Mouse (Mus musculus) liver, embryonic 11.5 days (tissue): ENCODE data around the gene Insm2. TPM values are rescaled to one million over a fixed set of nuclear protein-coding genes. Genes with fewer than 3 reads are reported as not detected.
"Not testable (repeated sequence)": the region's sequence is repeated elsewhere in the genome, so short reads cannot be mapped to it uniquely, and the experiment has no call there.

ENCODE experiments used
- ATAC-seq: fragments of 200-750 bp; cut with Nextera tagmentation; replicated peaks from 2 replicates; pipeline ENCODE4 v1.8.0; 2017; ENCODE audit warnings: moderate number of reproducible peaks, mild to moderate bottlenecking, moderate TSS enrichment, moderate library complexity; ENCODE audit not compliant: low FRiP score
- DNase-seq: peaks from one replicate; pipeline ENCODE4 v3.0.0-alpha.2; 2017; ENCODE audit warnings: low spot score
- H3K27ac ChIP-seq: fragments of 300-500 bp; sonication (generic); 2 replicates; pipeline ENCODE4 v1.5.1; 2014; ENCODE audit warnings: mild to moderate bottlenecking, low read depth, low read length, control low read depth
- H3K27me3 ChIP-seq: fragments of 300-500 bp; sonication (generic); replicated peaks from 2 replicates; pipeline ENCODE4 v1.6.1; 2014; ENCODE audit warnings: low read length, mixed read lengths; ENCODE audit not compliant: control insufficient read depth, insufficient read depth
- H3K36me3 ChIP-seq: fragments of 300-500 bp; sonication (generic); 2 replicates; pipeline ENCODE4 v1.6.1; 2014; ENCODE audit warnings: mild to moderate bottlenecking, low read length, moderate library complexity, mixed read lengths; ENCODE audit not compliant: control insufficient read depth, insufficient read depth
- H3K4me1 ChIP-seq: fragments of 300-500 bp; sonication (generic); replicated peaks from 2 replicates; pipeline ENCODE4 v1.6.1; 2014; ENCODE audit warnings: low read length, mixed read lengths; ENCODE audit not compliant: control insufficient read depth, insufficient read depth
- H3K4me2 ChIP-seq: fragments of 300-500 bp; sonication (generic); 2 replicates; pipeline ENCODE4 v1.6.1; 2014; ENCODE audit warnings: mild to moderate bottlenecking, control low read depth, moderate library complexity
- H3K4me3 ChIP-seq: fragments of 300-500 bp; sonication (generic); 2 replicates; pipeline ENCODE4 v1.5.1; 2014; ENCODE audit warnings: low read depth, low read length, control low read depth
- H3K9ac ChIP-seq: fragments of 300-500 bp; sonication (generic); 2 replicates; pipeline ENCODE4 v1.6.1; 2014; ENCODE audit warnings: low read depth, low read length, control low read depth
- H3K9me3 ChIP-seq: fragments of 300-500 bp; sonication (generic); 2 replicates; pipeline ENCODE4 v1.6.1; 2016; ENCODE audit warnings: low read length, inconsistent platforms, mixed read lengths; ENCODE audit not compliant: control insufficient read depth
- WGBS: fragments of 180-500 bp; shearing (Covaris S2); extraction: QIAGEN DNeasy Blood & Tissue Kit; methylation state at CpG from one replicate; pipeline ENCODE4 v1.1.7; 2014; 5-methylcytosine and 5-hydroxymethylcytosine counted together
- polyA plus RNA-seq: library from polyadenylated mRNA; unstranded; fragments of >200 nt; fragmentation: Nextera tagmentation; extraction: Ambion mirVana; gene quantifications from 2 replicates; pipeline ENCODE4 v1.2.1, GENCODE M21; 2014

Gene Insm2
- polyA plus RNA-seq, 1 experiment from 2014 or later: 0.05 TPM

- DNase-seq, H3K4me1 ChIP-seq, H3K9me3 ChIP-seq, H3K36me3 ChIP-seq, H3K27ac ChIP-seq, H3K4me2 ChIP-seq, ATAC-seq, H3K27me3 ChIP-seq, H3K9ac ChIP-seq, H3K4me3 ChIP-seq: not testable (repeated sequence)
- 55% methylated on average over 9 of the region's 9 CpGs for WGBS
Measured at GRCm38 (mm10) chr12:55586936-55587335, 12.3 kb upstream of the Insm2 start.

GRCm38 (mm10) chr12:55598537-55598886 lies 715 bp upstream of the Insm2 start:
- peak overlapping the region; percentile 89 for H3K4me2 ChIP-seq

GRCm38 (mm10) chr12:55599639-55600502 lies 644 bp downstream of the Insm2 start:
- Histone ChIP-seq H3K4me3 (peak overlapping the region; percentile 52), H3K4me2 (peak overlapping the region; percentile 89), H3K27me3 (peaks cover 47% of the 10 kb centered on the region), H3K9ac (no peak overlapping the region), H3K36me3 (no peaks in the 10 kb centered on the region), H3K27ac (no peak overlapping the region), H3K9me3 (no peaks in the 10 kb centered on the region), H3K4me1 (peaks cover 12% of the 10 kb centered on the region)
- WGBS: 2% methylated on average over 102 of the region's 109 CpGs
- ATAC-seq (peak; percentile 78), DNase-seq (peak; percentile 85)

More at GRCm38 (mm10) chr12:55598537-55598886, 715 bp upstream of the Insm2 start:
- H3K27ac ChIP-seq: no peak overlapping the region
- peaks cover 47% of the 10 kb centered on the region for H3K27me3 ChIP-seq
- H3K9me3 ChIP-seq: no peaks in the 10 kb centered on the region
- H3K9ac ChIP-seq: no peak overlapping the region
- no peaks in the 10 kb centered on the region for H3K36me3 ChIP-seq
- 8% methylated on average over 7 of the region's 7 CpGs for whole genome bisulfite sequencing
- peak overlapping the region; percentile 52 for H3K4me3 ChIP-seq
- DNase-seq (no peak), ATAC-seq (no peak)
- peaks cover 12% of the 10 kb centered on the region for H3K4me1 ChIP-seq

- Histone ChIP-seq H3K27ac (no peak overlapping the region), H3K4me3 (peak overlapping the region; percentile 52; the same call in 1 of the 2 replicates)
- peak; percentile 37; the same call in 1 of the 2 replicates for ATAC-seq
Measured at GRCm38 (mm10) chr12:55600503-55600994, 1.3 kb downstream of the Insm2 start.

GRCm38 (mm10) chr12:55604411-55604810 lies 5.2 kb downstream of the Insm2 start:
- Histone ChIP-seq H3K4me2 (no peak overlapping the region), H3K9ac (no peak overlapping the region), H3K27ac (no peak overlapping the region), H3K27me3 (peaks cover 21% of the 10 kb centered on the region), H3K9me3 (no peaks in the 10 kb centered on the region), H3K4me1 (peaks cover 11% of the 10 kb centered on the region), H3K4me3 (no peak overlapping the region), H3K36me3 (no peaks in the 10 kb centered on the region)
- 28% methylated on average over 3 of the region's 3 CpGs for WGBS
- ATAC-seq (no peak), DNase-seq (no peak)

More at GRCm38 (mm10) chr12:55600503-55600994, 1.3 kb downstream of the Insm2 start:
- Histone ChIP-seq H3K9me3 (no peaks in the 10 kb centered on the region), H3K4me1 (peaks cover 12% of the 10 kb centered on the region), H3K9ac (no peak overlapping the region), H3K36me3 (no peaks in the 10 kb centered on the region), H3K4me2 (peak overlapping the region; percentile 89), H3K27me3 (peaks cover 47% of the 10 kb centered on the region)
- no peak for DNase-seq
- whole genome bisulfite sequencing: 7% methylated on average over 42 of the region's 42 CpGs

GRCm38 (mm10) chr12:55607902-55608301 lies 8.7 kb downstream of the Insm2 start:
- 54% methylated on average over 4 of the region's 4 CpGs for WGBS
- ATAC-seq (0 out of 2 replicates have a peak, but pooled peaks have one; percentile 58), DNase-seq (no peak)

GRCm38 (mm10) chr12:55610812-55611211 lies 11.6 kb downstream of the Insm2 start:
- peak; percentile 79 for ATAC-seq
- Histone ChIP-seq H3K4me3 (no peak overlapping the region), H3K27ac (no peak overlapping the region), H3K27me3 (no peaks in the 10 kb centered on the region), H3K4me2 (no peak overlapping the region), H3K4me1 (no peaks in the 10 kb centered on the region), H3K36me3 (no peaks in the 10 kb centered on the region), H3K9ac (no peak overlapping the region), H3K9me3 (no peaks in the 10 kb centered on the region)
- 29% methylated on average over 2 of the region's 2 CpGs for WGBS
- no peak for DNase-seq

More at GRCm38 (mm10) chr12:55607902-55608301, 8.7 kb downstream of the Insm2 start:
- Histone ChIP-seq H3K9ac (no peak overlapping the region), H3K27ac (no peak overlapping the region), H3K9me3 (no peaks in the 10 kb centered on the region), H3K4me1 (no peaks in the 10 kb centered on the region), H3K4me3 (no peak overlapping the region), H3K27me3 (no peaks in the 10 kb centered on the region), H3K36me3 (no peaks in the 10 kb centered on the region), H3K4me2 (no peak overlapping the region)

GRCm38 (mm10) chr12:55620321-55620720 lies 21.1 kb downstream of the Insm2 start:
- 90% methylated on average over 2 of the region's 2 CpGs for WGBS
- no peaks in the 10 kb centered on the region for H3K36me3 ChIP-seq
- no peak overlapping the region for H3K4me2 ChIP-seq
- no peak for DNase-seq
- H3K27me3 ChIP-seq: no peaks in the 10 kb centered on the region
- peaks cover 9% of the 10 kb centered on the region; the same call in 1 of the 2 replicates for H3K4me1 ChIP-seq
- no peak for ATAC-seq
- no peak overlapping the region for H3K27ac ChIP-seq
- H3K9me3 ChIP-seq: no peaks in the 10 kb centered on the region
- no peak overlapping the region for H3K4me3 ChIP-seq
- H3K9ac ChIP-seq: no peak overlapping the region
